Mouse (Mus musculus) Patski (cell line): Measurements from ENCODE around the gene 8030474K03Rik. TPM values are rescaled to one million over a fixed set of nuclear protein-coding genes. Genes with fewer than 3 reads are reported as not detected.

Experiments used
- ATAC-seq: fragments of 100-300 bp; one replicate; pipeline ENCODE4 v1.8.0; 2021
- CTCF ChIA-PET: fragments of 350-600 bp; sonication (Branson Sonifier 250); formaldehyde crosslinking; loops from one replicate; lab custom pipeline; 2022; ENCODE audit warnings: inconsistent platforms; lab: Charles Lee
- POLR2A ChIA-PET: fragments of 350-600 bp; sonication (Branson Sonifier 250); formaldehyde crosslinking; loops from one replicate; lab custom pipeline; 2022; ENCODE audit warnings: antibody characterized with exemption, inconsistent platforms; lab: Charles Lee
- DNase-seq: peaks from one replicate; pipeline ENCODE4 v3.0.0-alpha.2; 2011; ENCODE audit warnings: low read depth, low spot score
- H3K27me3 ChIP-seq: fragments of 371-371 bp; one replicate; pipeline ENCODE4 v1.5.1; 2021
- CTCF ChIP-seq: fragments of 100-300 bp; IDR thresholded peaks from one replicate; pipeline ENCODE4 v1.5.1; 2021
- in situ Hi-C: fragments of 300-500 bp; cut with MboI; formaldehyde crosslinking; loops from 3 replicates; pipeline ENCODE4 v1.11.1; 2018; ENCODE audit warnings: low pct_unique_long_range_greater_than_20kb, mixed read lengths
- polyA plus RNA-seq: library from polyadenylated mRNA; unstranded; gene quantifications from one replicate; pipeline ENCODE4 v1.2.3, GENCODE M21; 2021

8030474K03Rik gene
- polyA plus RNA-seq: 0.13 TPM

GRCm38 (mm10) chrX:101794342-101794741 is at the start of gene 8030474K03Rik, which contains the start of gene Gm4779:
Gene 8030474K03Rik, plus strand, starts transcription at chrX:101794656.
Gene Gm4779, minus strand, starts transcription at chrX:101794423.
- H3K27me3 ChIP-seq: peaks cover 5% of the 10 kb centered on the region
- no peak for ATAC-seq
- in situ Hi-C loops: no loop called here
- DNase-seq: no peak
- POLR2A ChIA-PET: no interaction called here
- CTCF ChIA-PET: no interaction called here
- no peak for TF ChIP-seq CTCF

- ChIA-PET POLR2A (no interaction called here), CTCF (interaction anchor here (1.4 kb wide), 1 partner anchor 17 kb away, joined by 3 read pairs; no protein-coding TSS in a partner anchor)
- ATAC-seq: no peak
- no peak for TF ChIP-seq CTCF
- in situ Hi-C loops: no loop called here
- no peak for DNase-seq
- peaks cover 9% of the 10 kb centered on the region for H3K27me3 ChIP-seq
Measured at GRCm38 (mm10) chrX:101750144-101750543, 44.3 kb upstream of the 8030474K03Rik start.

- in situ Hi-C loops: no loop called here
- ChIA-PET CTCF (interaction anchor here (1.0 to 1.9 kb wide), 2 partner anchors 10 to 16 kb away, joined by 3 to 6 read pairs; no protein-coding TSS in a partner anchor), POLR2A (no interaction called here)
- DNase-seq: no peak
- ATAC-seq: no peak
- H3K27me3 ChIP-seq: peaks cover 9% of the 10 kb centered on the region
- no peak for TF ChIP-seq CTCF
Measured at GRCm38 (mm10) chrX:101754478-101754877, 40.0 kb upstream of the 8030474K03Rik start.

- no peak for ATAC-seq
- H3K27me3 ChIP-seq: peaks cover 19% of the 10 kb centered on the region
- DNase-seq: no peak
- in situ Hi-C loops: no loop called here
- ChIA-PET CTCF (no interaction called here), POLR2A (interaction anchor here (0.7 kb wide), 1 partner anchor 191 kb away, joined by 6 read pairs; no protein-coding TSS in a partner anchor)
- TF ChIP-seq CTCF: no peak
Measured at GRCm38 (mm10) chrX:101764621-101765020, 29.8 kb upstream of the 8030474K03Rik start.

- no peak for DNase-seq
- ATAC-seq: no peak
- in situ Hi-C loops: no loop called here
- ChIA-PET POLR2A (no interaction called here), CTCF (no interaction called here)
- no peak for TF ChIP-seq CTCF
- peaks cover 19% of the 10 kb centered on the region for H3K27me3 ChIP-seq
Measured at GRCm38 (mm10) chrX:101765111-101765510, 29.3 kb upstream of the 8030474K03Rik start.

- H3K27me3 ChIP-seq: peaks cover 14% of the 10 kb centered on the region
- CTCF ChIA-PET: interaction anchor here (1.0 kb wide), 1 partner anchor 18 kb away, joined by 3 read pairs; no protein-coding TSS in a partner anchor
- POLR2A ChIA-PET: no interaction called here
- no peak for TF ChIP-seq CTCF
- ATAC-seq: no peak
- in situ Hi-C loops: no loop called here
- no peak for DNase-seq
Measured at GRCm38 (mm10) chrX:101767280-101767679, 27.2 kb upstream of the 8030474K03Rik start.

- ATAC-seq (no peak), DNase-seq (no peak)
- no peak for TF ChIP-seq CTCF
- peaks cover 14% of the 10 kb centered on the region for H3K27me3 ChIP-seq
- in situ Hi-C loops: no loop called here
- CTCF ChIA-PET: interaction anchor here (1.3 to 1.7 kb wide), 2 partner anchors 14 to 32 kb away, joined by 3 to 4 read pairs; no protein-coding TSS in a partner anchor
- POLR2A ChIA-PET: no interaction called here
Measured at GRCm38 (mm10) chrX:101769478-101769877, 25.0 kb upstream of the 8030474K03Rik start.

- DNase-seq (no peak), ATAC-seq (no peak)
- H3K27me3 ChIP-seq: peaks cover 9% of the 10 kb centered on the region
- TF ChIP-seq CTCF: no peak
- ChIA-PET CTCF (interaction anchor here (1.3 to 1.7 kb wide), 2 partner anchors 15 to 33 kb away, joined by 3 to 4 read pairs; no protein-coding TSS in a partner anchor), POLR2A (no interaction called here)
- in situ Hi-C loops: loop anchor here (5.0 kb wide), 1 partner anchor 98 kb away; no protein-coding TSS in a partner anchor
Measured at GRCm38 (mm10) chrX:101770307-101770706, 24.1 kb upstream of the 8030474K03Rik start.

GRCm38 (mm10) chrX:101772035-101772434 is 22.4 kb upstream of the 8030474K03Rik start:
- ATAC-seq (no peak), DNase-seq (no peak)
- peaks cover 8% of the 10 kb centered on the region for H3K27me3 ChIP-seq
- in situ Hi-C loops: loop anchor here (5.0 kb wide), 1 partner anchor 100 kb away; no protein-coding TSS in a partner anchor
- CTCF ChIA-PET: interaction anchor here (1.2 to 1.5 kb wide), 2 partner anchors 28 to 89 kb away, joined by 3 to 5 read pairs; no protein-coding TSS in a partner anchor
- TF ChIP-seq CTCF: peak; percentile 79
- POLR2A ChIA-PET: no interaction called here

GRCm38 (mm10) chrX:101791551-101791950 is 2.9 kb upstream of the 8030474K03Rik start:
- no peak for TF ChIP-seq CTCF
- in situ Hi-C loops: no loop called here
- peaks cover 7% of the 10 kb centered on the region for H3K27me3 ChIP-seq
- ChIA-PET POLR2A (interaction anchor here (0.6 kb wide), 1 partner anchor 156 kb away, joined by 3 read pairs; no protein-coding TSS in a partner anchor), CTCF (interaction anchor here (1.0 kb wide), 2 partner anchors 25 to 151 kb away, joined by 3 read pairs; no protein-coding TSS in a partner anchor)
- DNase-seq (no peak), ATAC-seq (no peak)

- ATAC-seq (no peak), DNase-seq (no peak)
- in situ Hi-C loops: no loop called here
- H3K27me3 ChIP-seq: peaks cover 31% of the 10 kb centered on the region
- TF ChIP-seq CTCF: peak; percentile 65
- CTCF ChIA-PET: interaction anchor here (1.0 to 1.1 kb wide), 2 partner anchors 109 to 137 kb away, joined by 3 to 4 read pairs; no protein-coding TSS in a partner anchor
- POLR2A ChIA-PET: no interaction called here
Measured at GRCm38 (mm10) chrX:101805512-101805911, 11.1 kb downstream of the 8030474K03Rik start.
